ENCODE assay signal across 27 mouse cellular contexts in the genomic region with DNA sequence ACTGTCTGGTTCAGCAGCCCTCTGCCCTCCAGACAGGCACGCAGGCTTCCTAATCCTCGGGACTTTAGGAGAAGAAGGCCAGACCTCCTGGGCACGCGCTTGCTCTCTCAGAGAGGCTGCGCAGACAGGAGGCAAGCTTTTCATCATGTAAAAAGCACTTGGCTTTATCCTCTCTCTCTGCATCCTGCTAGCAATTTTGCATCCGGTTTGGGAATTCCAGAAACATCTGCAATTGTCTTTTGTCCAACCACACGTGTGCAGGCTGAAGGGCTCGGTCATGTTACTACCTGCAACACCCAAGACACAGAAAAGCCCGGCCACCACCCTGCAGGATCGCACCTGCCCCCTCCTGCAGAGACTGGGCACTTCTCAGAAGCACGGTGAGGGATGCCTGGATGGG.
DNase-seq lines count a peak whose midpoint lies in the region; ATAC-seq and TF ChIP-seq lines count a peak whose summit lies in the region.
"Had no signal": no experiment of that assay in that cellular context is flagged by ENCODE, and none has a peak within 500 bp of the region (broad histone marks: within the 10 kb centered on the region; RNA-seq: fewer than 3 reads in every experiment).

No protein-coding gene starts in this region.

- 65% methylated on average over 11 of the region's 11 CpGs for WGBS in heart, embryonic 12.5 days
- WGBS in embryonic facial prominence, embryonic 14.5 days, result 46% methylated on average over 11 of the region's 11 CpGs

- H3K27ac ChIP-seq in heart, embryonic 12.5 days (ENCODE audit: poor library complexity, severe bottlenecking), result no peak overlapping the region
- peak overlapping the region; percentile 10; the same call in 1 of the 2 replicates for H3K27ac ChIP-seq in layer of hippocampus, adult 2 months
- H3K27ac ChIP-seq in embryonic facial prominence, embryonic 14.5 days (replicated peaks; ENCODE audit: low read depth, low read length), result no peak overlapping the region
- H3K27ac ChIP-seq: forebrain, embryonic 15.5 days; gastrocnemius, adult 2 months; heart, embryonic 15.5 days; hindbrain, embryonic 12.5 days; kidney, embryonic 15.5 days; liver, embryonic 15.5 days; midbrain, embryonic 12.5 days; neural tube, embryonic 15.5 days had no signal

- H3K4me2 ChIP-seq in heart, embryonic 12.5 days, result no peak overlapping the region
- no peak overlapping the region for H3K4me2 ChIP-seq in embryonic facial prominence, embryonic 14.5 days (ENCODE audit: low read depth, low read length)
- H3K4me2 ChIP-seq: forebrain, embryonic 15.5 days; heart, embryonic 15.5 days; hindbrain, embryonic 12.5 days; kidney, embryonic 15.5 days; liver, embryonic 15.5 days; lung, embryonic 14.5 days; midbrain, embryonic 12.5 days; neural tube, embryonic 15.5 days had no signal

- intact Hi-C loops in left cerebral cortex, postnatal 25 days (cut with DNase I), result no loop called here

- no peaks in the 10 kb centered on the region for H3K9me3 ChIP-seq in heart, embryonic 12.5 days (replicated peaks)
- H3K9me3 ChIP-seq in embryonic facial prominence, embryonic 14.5 days (ENCODE audit: control insufficient read depth, low read length), result no peaks in the 10 kb centered on the region
- H3K9me3 ChIP-seq: forebrain, embryonic 15.5 days; heart, embryonic 15.5 days; hindbrain, embryonic 12.5 days; kidney, embryonic 15.5 days; liver, embryonic 15.5 days; midbrain, embryonic 12.5 days; neural tube, embryonic 15.5 days had no signal

- no peak for TF ChIP-seq CTCF in layer of hippocampus, adult 2 months (conservative IDR thresholded peaks at IDR 0.05)

- H3K27me3 ChIP-seq in heart, embryonic 12.5 days (replicated peaks), result peaks cover 4% of the 10 kb centered on the region; the same call in 1 of the 2 replicates
- H3K27me3 ChIP-seq in embryonic facial prominence, embryonic 14.5 days (replicated peaks; ENCODE audit: control insufficient read depth, insufficient read depth, low read length), result no peaks in the 10 kb centered on the region
- H3K27me3 ChIP-seq: forebrain, embryonic 15.5 days; heart, embryonic 15.5 days; hindbrain, embryonic 12.5 days; liver, embryonic 15.5 days; neural tube, embryonic 15.5 days; Patski had no signal

- peak; percentile 90 for DNase-seq in heart, adult 11 months
- DNase-seq in layer of hippocampus, adult 2 months (ENCODE audit: low spot score in 2 of 2), result no peak
- no peak for DNase-seq in layer of hippocampus, adult 9-10 months (ENCODE audit: low spot score)
- peak; percentile 58 for DNase-seq in embryonic facial prominence, embryonic 14.5 days (ENCODE audit: low spot score)
- DNase-seq in left cerebral cortex, postnatal 25 days (ENCODE audit: low spot score in 2 of 2), result no peak
- no peak for DNase-seq in cerebellum, adult 18-20 months
- DNase-seq: adrenal gland, postnatal 10 days; cerebellum, adult 11 months; gastrocnemius, adult 2 months; gastrocnemius, postnatal 36 days; kidney, adult 11 months; kidney, postnatal 36 days; layer of hippocampus, postnatal 36 days; lung, embryonic 14.5 days; lung, postnatal 36 days; retina, postnatal 1 day; right cerebral cortex, postnatal 14 days; thymus, postnatal 14 days had no signal

- no peak for ATAC-seq in heart, embryonic 12.5 days (ENCODE audit: insufficient number of reproducible peaks, low FRiP score)
- ATAC-seq in embryonic facial prominence, embryonic 14.5 days (ENCODE audit: low read depth), result peak; percentile 24; the same call in 1 of the 2 replicates
- ATAC-seq: forebrain, embryonic 15.5 days; Patski had no signal

- no peaks in the 10 kb centered on the region for H3K36me3 ChIP-seq in heart, embryonic 12.5 days
- H3K36me3 ChIP-seq in embryonic facial prominence, embryonic 14.5 days (ENCODE audit: control insufficient read depth, insufficient read depth, low read length), result no peaks in the 10 kb centered on the region
- H3K36me3 ChIP-seq: forebrain, embryonic 15.5 days; heart, embryonic 15.5 days; hindbrain, embryonic 12.5 days; kidney, embryonic 15.5 days; liver, embryonic 15.5 days; midbrain, embryonic 12.5 days; neural tube, embryonic 15.5 days had no signal

- no peak overlapping the region for H3K4me3 ChIP-seq in heart, embryonic 12.5 days
- no peak overlapping the region for H3K4me3 ChIP-seq in layer of hippocampus, adult 2 months
- H3K4me3 ChIP-seq in embryonic facial prominence, embryonic 14.5 days (ENCODE audit: low read depth, low read length), result no peak overlapping the region
- H3K4me3 ChIP-seq: forebrain, embryonic 15.5 days; gastrocnemius, adult 2 months; heart, embryonic 15.5 days; hindbrain, embryonic 12.5 days; kidney, embryonic 15.5 days; liver, embryonic 15.5 days; midbrain, embryonic 12.5 days; neural tube, embryonic 15.5 days had no signal

- peaks cover 25% of the 10 kb centered on the region for H3K4me1 ChIP-seq in heart, embryonic 12.5 days (replicated peaks)
- H3K4me1 ChIP-seq in embryonic facial prominence, embryonic 14.5 days (ENCODE audit: control insufficient read depth, insufficient read depth, low read length), result peaks cover 18% of the 10 kb centered on the region

- no peak overlapping the region for H3K9ac ChIP-seq in heart, embryonic 12.5 days
- H3K9ac ChIP-seq in embryonic facial prominence, embryonic 14.5 days (ENCODE audit: low read depth, low read length), result no peak overlapping the region
- H3K9ac ChIP-seq: forebrain, embryonic 15.5 days; heart, embryonic 15.5 days; hindbrain, embryonic 12.5 days; kidney, embryonic 15.5 days; liver, embryonic 15.5 days; lung, embryonic 14.5 days; midbrain, embryonic 12.5 days; neural tube, embryonic 15.5 days had no signal

Comparison
In these comparisons a context has a peak if more than half of its experiments do, and no peak if none do; other contexts are left out.
1. DNase-seq: peak in heart, adult 11 months (single experiment) and embryonic facial prominence, embryonic 14.5 days (single experiment); none in layer of hippocampus, adult 2 months (0 of 2), layer of hippocampus, adult 9-10 months (single experiment), left cerebral cortex, postnatal 25 days (0 of 2) and cerebellum, adult 18-20 months (0 of 2).